10 mouse cellular contexts compared by ENCODE assay signal in genomic region chr6:86897520-86897919, GRCm38 (mm10). TPM values are rescaled to one million over a fixed set of nuclear protein-coding genes. Genes with fewer than 3 reads are reported as not detected.
DNase-seq lines count a peak whose midpoint lies in the region.
"Had no signal": no experiment of that assay in that cellular context is flagged by ENCODE, and none has a peak within 500 bp of the region (broad histone marks: within the 10 kb centered on the region; RNA-seq: fewer than 3 reads in every experiment).

No protein-coding gene starts in this region.

- intact Hi-C loops in heart, postnatal 10 days (cut with DNase I) = no loop called here

- peak; percentile 55 for DNase-seq in cerebellum, adult 11-12 months
- DNase-seq in cerebellum, postnatal 4 days (ENCODE audit: low spot score in 2 of 2) = no peak
- peak; percentile 90 for DNase-seq in heart, adult 11 months
- no peak for DNase-seq in heart, postnatal 10 days
- DNase-seq in cerebellum, adult 9-11 months = peak; percentile 59
- no peak for DNase-seq in natural killer cell, adult 2 months (ENCODE audit: low spot score in 2 of 2)
- DNase-seq in spleen, adult 12 weeks (ENCODE audit: low spot score) = no peak
- DNase-seq: adrenal gland, postnatal 10 days; gastrocnemius, postnatal 14 days; heart, postnatal 4 days had no signal

RNA-seq across cellular contexts. Expression of gene Aak1, which starts 48.2 kb away (rescaled TPM):
- 100 to 1,000 TPM in 1 of 2 experiments, 10 to 100 TPM in 1; 95.7 to 103 TPM for total RNA-seq in heart, postnatal 10 days (2021)

Comparison
In these comparisons a context has a peak if more than half of its experiments do, and no peak if none do; other contexts are left out.
1. DNase-seq: peak in cerebellum, adult 11-12 months (single experiment), heart, adult 11 months (single experiment) and cerebellum, adult 9-11 months (single experiment); none in cerebellum, postnatal 4 days (0 of 2), heart, postnatal 10 days (0 of 2), natural killer cell, adult 2 months (0 of 2) and spleen, adult 12 weeks (single experiment).